Mouse (Mus musculus) ES-E14 (cell line): ENCODE measurements at regions not wholly inside any gene's neighbourhood (a gene's known extent, or its start where the extent isn't known, plus 50 kb on each side); places are given as distances from the start of the nearest gene placed in this dataset.

Experiments used
- CHD2 ChIP-seq: IDR thresholded peaks from 2 replicates; pipeline ENCODE4 v1.6.1; 2014; ENCODE audit warnings: mild to moderate bottlenecking, low read depth, low read length, inconsistent platforms
- HCFC1 ChIP-seq: IDR thresholded peaks from 2 replicates; pipeline ENCODE4 v1.6.1; 2012; ENCODE audit warnings: low read length, inconsistent platforms, borderline replicate concordance; ENCODE audit not compliant: insufficient read depth
- MAFK ChIP-seq: IDR thresholded peaks from 2 replicates; pipeline ENCODE4 v1.6.1; 2014; ENCODE audit warnings: mild to moderate bottlenecking, low read depth, low read length, inconsistent platforms; ENCODE audit not compliant: insufficient read depth
- ZNF384 ChIP-seq: IDR thresholded peaks from 2 replicates; pipeline ENCODE4 v1.6.1; 2012; ENCODE audit warnings: low read depth, low read length, inconsistent platforms

GRCm38 (mm10) chr5:119410966-119411365 is 259.5 kb upstream of the Tbx3 start:
- TF ChIP-seq CHD2 (no peak), ZNF384 (no peak), HCFC1 (no peak), MAFK (no peak)
